Mouse (Mus musculus): Measurements from ENCODE around the gene Ccr2. TPM values are rescaled to one million over a fixed set of nuclear protein-coding genes. Genes with fewer than 3 reads are reported as not detected.
"Not testable (repeated sequence)": the region's sequence is repeated elsewhere in the genome, so short reads cannot be mapped to it uniquely, and the experiment has no call there.

Gene Ccr2
- polyA plus RNA-seq (2017; shearing (Covaris generic)) = 10 to 100 TPM; 48.7 to 51.9 TPM

DNA sequence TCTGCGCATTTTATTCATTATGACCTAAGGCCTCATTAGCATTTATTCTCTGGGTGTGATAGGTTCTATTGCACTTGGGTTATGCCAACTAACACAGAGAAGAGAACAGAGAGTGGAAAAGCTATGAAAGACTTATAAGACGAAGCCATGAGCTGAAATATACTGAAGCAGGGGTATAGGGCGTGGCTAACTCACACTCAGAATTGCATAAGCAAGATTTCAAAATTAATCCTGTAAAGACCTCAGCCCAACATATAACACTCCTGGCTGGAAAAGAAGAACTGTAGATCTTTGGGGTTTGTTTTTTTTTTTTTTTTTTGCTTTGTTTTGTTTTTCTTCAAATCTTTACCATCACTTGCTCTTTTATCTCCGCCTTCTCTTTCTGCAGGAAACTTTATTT, at the start of gene Ccr2:
TSS of gene Ccr2 (plus strand) at position 228 of the 400 bp plus-strand sequence.
- ATAC-seq = no peak

DNA sequence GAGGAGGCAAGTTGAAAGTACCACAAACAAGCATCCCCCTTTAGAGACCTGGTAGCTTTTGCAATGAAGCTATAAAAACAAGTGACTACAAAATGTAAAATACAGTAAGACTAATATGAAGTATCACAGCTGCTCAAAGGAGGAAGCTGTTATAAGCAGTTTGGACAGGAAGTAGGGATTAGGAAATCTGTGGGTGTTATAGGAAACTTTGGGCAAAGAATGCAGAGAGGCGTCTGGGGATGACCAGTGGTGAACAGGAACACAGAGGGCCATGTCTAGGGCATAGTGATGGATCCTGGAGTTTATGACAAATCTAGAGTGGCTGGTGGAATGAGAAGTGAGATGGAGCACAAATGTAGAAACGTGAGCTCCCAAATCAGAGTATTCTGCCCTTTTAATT, 48.2 kb upstream of the Ccr2 start:
- no peak for ATAC-seq

DNA sequence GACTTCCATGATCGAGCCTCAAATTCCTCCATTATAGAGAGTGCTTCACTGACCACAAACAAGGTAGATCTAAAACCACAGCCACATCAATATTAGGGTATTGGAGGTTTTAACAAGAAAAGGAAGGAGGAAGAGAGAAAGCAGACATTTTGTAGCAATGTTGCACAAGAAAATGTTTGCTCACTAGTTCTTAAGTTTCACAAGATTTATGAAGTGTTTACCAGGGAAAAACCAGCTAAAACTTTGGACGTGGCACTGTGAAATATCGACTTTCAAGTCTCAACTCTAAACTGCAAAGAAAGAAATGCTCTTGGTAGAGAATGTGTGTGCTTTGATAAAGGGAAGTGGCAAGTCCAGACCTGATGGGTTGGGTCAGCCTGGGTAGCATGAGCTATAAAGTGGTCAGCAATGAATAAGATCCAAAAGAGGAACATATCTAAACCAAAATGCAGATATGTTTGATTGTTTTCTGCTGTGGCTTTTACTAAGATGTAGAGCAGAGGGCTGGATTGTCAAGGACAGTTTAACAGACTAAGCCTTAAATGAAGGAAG, 45.5 kb upstream of the Ccr2 start:
- no peak for ATAC-seq

DNA sequence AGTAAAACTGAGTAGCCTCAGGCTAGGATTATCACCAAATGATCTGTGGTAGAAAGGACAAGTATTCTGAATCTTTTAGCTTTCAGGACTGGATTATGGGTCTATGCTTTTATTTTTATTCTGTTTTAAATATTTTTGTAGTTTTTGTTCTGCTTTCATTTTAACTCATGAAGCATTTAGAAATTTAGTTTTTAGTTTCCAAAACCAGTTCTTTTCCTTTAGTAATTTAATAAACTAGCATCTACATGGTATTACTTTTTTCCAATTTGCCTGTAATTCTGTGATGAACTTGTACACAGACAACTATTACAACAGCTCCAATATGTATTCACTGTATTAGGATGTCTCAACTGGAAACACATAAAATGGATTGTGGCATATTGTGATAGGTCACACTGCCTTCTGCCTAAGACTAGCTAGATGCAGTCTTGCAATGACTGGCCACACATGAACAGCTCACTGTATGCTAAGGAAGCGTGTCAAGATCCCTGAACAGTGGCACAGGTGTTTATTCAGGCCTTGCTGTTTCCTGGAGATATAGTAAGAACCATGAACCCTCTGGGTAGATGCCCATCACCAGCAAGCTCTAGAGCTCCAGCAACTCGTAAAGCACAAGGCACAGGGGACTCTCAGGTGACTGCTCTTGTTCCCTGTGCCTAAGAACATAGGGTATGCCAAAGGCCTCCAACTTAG, 41.9 kb upstream of the Ccr2 start:
- ATAC-seq = no peak

DNA sequence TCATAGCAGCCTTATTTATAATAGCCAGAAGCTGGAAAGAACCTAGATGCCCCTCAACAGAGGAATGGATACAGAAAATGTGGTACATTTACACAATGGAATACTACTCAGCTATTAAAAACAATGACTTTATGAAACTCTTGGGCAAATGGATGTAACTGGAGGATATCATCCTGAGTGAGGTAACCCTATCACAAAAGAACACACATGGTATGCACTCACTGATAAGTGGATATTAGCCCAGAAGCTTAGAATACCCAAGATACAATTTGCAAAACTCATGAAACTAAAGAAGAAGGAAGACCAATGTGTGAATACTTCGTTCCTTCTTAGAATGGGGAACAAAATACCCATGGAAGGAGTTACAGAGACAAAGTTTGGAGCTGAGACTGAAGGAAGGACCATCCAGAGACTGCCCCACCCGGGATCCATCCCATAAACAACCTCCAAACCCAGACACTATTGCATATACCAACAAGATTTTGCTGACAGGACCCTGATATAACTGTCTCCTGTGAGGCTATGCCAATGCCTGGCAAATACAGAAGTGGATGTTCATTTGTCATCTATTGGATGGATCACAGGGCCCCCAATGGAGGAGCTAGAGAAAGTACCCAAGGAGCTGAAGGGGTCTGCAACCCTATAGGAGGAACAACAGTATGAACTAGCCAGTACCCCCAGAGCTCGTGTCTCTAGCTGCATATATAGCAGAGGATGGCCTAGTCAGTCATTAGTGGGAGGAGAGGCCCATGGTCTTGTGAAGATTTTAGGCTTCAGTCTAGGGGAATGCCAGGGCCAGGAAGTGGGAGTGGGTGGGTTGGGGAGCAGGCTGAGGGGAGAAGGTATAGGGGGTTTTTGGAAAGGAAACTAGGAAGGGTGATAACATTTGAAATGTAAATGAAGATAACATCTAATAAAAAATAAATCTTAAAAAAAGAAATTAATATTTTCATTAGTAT, 40.0 kb upstream of the Ccr2 start:
- not testable (repeated sequence) for ATAC-seq

DNA sequence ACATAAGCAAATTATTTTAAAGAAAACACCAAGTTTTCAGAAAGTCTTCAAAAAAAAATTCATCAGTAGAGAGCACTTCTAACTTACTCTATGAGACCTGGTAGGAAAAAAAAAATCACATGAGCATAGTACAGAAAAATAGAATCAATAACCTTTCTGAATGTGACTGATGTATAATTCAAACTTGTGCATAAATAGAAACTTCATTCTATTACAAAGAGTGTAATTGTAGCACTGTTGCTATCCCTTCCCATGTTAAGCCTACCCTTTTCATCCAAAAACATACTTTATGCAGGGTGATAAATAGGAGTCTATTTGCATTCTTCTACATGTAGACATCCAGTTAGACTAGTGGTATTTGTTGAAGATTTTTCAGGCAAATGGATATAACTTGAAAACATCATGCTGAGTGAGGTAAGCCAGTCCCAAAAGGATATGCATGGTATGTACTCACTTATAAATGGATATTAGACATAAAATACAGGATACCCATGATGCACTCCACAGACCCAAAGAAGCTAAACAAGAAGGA, 35.1 kb upstream of the Ccr2 start:
- ATAC-seq = no peak

DNA sequence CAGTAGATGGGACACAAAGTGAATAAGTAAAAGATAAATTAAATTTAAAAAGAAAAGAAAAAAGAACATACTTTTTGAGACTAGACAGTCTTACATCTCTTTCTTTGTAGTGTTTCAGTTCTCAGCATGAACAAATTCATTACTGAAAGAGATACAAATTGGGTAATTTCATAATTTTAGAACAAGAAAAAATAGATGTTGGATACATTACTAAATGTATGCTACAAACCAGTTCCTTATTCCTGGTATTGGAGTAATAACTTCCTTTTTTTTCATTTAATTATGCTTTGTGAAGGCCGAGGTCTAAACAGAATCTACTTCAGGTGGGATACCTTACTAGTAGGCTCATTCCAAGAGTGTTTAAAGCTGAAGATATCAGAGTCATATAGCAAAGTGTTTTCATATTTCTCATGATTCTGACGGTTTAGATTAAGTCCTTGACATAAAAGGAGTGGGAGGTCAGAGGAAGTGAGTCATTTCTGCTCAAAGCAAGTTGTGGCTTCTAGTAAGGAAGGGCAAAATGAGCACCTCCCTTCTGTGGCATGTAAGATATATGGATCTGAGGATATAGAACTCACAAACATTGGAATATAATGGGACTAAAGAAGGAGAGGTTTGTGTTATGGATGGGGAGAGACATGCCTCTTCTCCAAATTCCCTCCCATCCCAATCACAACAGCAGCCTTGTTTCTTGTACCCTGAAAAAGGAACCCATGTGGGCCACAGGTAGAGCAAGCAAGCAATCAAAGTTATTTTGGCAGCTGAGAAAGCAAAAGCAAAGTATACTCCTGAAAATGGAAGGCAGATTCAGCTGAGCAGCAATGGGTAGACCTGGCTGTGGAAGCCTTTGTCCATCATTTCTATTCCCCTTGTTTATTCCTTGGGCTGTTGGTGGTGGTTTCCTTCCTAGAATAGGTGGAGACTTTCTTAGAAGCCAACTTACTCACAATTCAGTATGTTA, 33.4 kb upstream of the Ccr2 start:
- ATAC-seq = peak; percentile 96

DNA sequence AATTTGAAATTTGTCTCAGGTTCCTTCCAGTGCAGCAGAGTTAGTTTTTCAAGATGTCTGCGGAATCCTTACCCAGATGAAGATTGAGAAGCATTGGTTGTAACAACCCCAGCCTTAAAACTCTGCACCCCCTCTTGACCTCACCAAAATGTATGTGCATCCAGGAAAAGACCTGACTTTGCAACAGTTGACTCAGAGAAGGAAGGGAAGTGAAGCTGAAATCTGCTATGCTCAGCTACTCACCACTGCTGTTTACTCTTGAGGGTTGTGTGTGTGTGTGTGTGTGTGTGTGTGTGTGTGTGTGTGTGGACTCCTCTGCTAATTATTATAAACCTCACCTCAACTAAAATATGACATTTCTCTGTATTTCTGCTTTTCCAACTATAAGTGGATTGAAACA, 30.2 kb upstream of the Ccr2 start:
- no peak for ATAC-seq

DNA sequence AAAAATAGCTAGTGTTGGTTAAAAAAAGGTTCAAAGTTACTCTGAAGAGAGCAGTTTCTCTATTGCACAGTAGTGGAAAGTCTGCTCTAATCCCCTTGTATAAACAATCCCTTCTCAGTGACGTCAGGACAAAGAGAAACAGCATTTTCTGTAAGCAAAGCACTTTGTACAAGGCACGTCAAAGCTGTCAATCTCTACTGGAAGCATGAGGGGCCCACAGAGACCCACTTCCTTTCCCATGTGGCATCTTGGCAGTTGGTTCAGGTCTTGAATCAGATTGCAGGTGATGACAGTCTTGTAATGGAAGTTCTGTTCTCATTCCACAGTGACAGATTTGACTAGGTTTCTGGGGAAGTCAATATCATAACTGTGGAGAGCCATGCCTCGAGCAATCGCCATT, 21.9 kb upstream of the Ccr2 start:
- ATAC-seq = peak; percentile 91

DNA sequence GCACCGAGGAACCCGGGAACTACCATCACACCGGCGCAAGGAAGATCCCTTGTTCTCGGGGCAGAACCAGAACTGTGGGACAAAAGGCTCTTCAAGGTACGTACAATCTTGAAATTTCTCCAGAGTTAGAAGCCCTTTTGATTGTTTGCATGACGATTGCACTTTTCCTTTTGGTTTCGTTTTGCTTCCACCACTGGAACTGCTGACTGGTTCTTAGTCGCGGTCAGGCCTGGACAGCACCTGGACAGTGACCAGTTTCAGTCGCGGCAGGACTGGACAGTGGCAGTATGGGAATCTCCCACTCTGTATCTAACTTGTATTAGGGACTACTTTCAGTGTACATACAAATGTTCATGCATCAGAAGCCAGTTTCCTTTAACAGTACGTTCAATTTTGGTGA, 21.3 kb upstream of the Ccr2 start:
- not testable (repeated sequence) for ATAC-seq

DNA sequence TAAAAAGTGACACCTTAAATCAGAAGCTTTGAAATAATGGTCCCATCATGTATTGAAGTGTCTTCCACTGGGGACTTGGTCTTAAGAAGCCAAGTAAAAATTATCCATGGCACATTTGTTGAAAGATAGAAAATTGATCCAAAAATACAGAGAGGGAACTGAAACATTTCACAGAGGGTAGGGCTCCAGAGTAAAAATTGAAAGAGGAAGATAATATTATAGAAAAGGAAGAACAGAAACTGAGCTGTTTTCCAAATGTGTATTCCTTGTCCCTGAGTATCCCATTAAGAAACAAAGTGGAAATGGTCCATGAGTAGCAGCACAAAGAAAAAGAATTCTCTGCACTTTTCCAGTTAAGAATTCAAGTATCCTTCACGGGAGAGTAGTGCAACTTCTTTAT, 11.3 kb upstream of the Ccr2 start:
- no peak for ATAC-seq

DNA sequence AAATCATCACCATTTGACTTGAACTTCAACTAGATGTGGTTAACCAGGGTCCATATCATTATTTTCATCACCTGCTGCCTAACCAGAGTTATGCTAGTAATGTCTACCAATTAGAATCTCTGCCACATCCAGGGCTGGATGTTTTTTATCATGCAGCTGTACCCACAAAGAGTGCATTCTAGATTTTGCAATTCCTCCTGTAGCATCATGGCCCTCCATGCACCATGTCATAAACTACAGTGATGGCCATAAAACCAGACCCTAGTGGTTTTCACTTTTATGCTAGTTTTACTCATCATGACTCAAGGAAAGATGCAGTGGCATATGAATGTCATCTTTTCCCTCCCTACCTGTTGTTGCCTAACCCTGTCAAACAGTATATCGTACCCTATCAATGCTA, 2.6 kb upstream of the Ccr2 start:
- no peak for ATAC-seq

DNA sequence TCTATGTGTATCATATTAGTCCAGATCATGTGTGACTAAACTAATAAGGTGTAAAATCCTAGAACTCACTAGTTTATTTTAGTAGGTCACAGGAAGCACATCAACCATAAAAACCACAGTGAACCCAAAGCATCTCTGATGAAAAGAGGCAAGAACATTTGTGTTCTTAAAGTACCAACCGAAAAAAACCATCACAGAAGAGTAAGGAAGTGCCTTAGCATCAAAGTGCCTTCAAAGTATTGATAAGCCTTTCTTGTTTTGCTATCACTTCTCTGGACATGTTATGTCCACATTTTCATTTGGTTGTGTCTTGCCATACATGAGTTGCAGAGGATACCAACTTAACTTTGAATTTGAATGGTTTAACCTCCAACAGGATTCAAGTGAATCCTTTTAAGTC, 1.4 kb upstream of the Ccr2 start:
- peak; percentile 62 for ATAC-seq

DNA sequence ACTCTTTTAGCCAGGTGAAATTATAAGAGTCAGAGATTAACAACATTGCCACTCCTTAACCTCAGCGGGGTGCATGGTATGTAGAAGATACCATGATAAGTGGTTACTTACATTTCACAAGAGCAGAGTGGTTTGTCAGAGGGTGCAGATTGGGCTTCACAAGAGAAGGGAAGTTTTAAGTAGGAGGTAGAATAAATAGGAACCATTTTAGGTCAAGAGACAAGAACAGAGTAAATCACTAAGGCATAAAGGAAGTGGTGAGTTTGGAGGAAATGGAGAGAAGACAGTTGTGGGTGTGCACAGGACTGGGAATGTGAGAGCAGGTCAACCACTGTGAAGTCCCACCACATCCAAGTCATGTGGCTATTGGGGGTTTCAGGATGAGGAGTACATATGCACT, 1.4 kb downstream of the Ccr2 start:
- no peak for ATAC-seq

DNA sequence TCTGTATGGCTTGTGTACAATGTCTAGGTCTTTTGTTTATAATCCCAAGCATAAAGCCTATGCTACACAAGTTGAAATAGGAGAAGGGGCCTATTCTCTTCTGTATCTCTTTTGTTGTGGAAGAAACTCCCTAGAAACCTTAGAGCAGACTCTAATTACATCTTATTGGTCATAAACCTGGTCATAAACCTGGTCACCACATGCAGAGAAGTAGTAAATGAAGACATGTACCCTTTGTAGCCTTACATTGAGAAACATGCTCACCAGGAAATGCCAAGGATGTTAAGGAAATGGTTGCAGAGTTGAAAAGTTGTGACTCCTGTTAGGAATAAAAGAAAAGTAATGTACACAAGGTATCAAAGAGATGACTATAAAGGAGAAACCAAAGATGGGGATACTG, 3.4 kb downstream of the Ccr2 start:
- no peak for ATAC-seq

DNA sequence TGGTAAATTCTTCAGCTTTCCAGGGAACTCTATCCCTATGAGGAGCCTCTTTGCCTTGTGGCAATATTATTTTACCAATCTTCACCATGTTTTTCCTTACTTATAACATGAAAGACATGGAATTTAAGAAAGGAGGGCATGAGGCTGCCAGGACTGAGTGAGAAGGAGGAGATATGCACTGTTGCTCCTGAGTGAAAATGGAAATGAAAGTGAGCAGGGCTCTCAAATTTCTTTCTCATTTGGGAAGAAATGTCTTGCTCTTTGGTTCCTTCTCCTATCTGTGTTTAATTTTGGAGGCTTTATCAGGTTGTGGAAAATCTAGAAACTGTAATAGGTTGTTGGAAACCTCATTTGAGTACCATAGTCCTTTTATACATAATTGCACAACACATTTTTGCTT, 5.5 kb downstream of the Ccr2 start:
- ATAC-seq = no peak

DNA sequence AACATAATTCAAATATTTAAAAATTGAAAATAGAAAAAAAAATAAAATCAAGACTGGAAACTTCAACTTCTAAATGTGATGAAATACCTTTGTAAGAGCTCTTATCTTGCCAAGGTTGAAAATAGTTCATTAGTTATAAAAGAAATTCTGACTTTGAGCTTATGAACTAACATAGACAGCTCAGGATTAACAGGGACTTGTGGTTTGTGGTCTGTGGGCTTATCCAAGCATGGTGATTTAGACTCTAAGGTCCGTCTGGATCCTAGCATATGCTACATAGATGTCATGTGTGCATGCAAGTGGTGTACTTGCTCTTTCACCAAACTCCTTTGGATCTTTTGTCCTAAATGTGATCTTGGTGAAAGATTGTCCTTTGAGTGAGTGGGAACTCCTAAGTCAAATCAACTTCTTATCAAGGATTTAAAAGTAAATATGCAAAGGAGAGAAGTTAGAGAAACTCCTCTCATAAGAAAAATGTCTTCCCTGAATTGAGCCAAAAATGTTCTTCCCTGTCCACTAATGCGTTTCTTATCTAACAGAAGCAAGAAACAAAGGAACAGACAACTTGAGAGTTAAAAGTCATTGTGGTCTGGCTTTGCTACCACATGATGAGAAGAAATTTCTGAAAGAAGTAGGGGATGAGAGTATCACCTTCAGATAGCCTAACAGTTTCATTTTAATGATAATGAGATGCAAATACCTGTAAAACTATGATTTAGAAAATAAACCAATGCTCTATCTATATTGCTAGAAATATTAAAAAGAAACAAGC, 6.8 kb downstream of the Ccr2 start:
- ATAC-seq = no peak

DNA sequence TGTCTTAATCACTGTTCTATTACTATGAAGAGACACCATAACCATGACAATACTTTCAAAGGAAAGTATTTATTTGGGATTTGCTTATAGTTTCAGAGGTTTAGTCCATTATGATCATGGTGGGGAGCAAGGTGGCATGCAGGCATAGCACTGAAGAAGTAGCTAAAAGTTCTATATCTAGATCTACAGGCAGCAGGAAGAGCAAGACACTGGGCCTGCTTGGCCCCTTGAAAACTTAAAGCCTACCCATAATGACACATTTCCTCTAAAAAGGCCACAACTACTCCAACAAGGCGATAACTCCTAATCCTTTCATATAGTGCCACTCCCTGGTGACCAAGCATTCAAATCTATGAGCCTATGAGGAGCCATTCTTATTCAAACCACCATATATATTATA, 10.2 kb downstream of the Ccr2 start:
- no peak for ATAC-seq

DNA sequence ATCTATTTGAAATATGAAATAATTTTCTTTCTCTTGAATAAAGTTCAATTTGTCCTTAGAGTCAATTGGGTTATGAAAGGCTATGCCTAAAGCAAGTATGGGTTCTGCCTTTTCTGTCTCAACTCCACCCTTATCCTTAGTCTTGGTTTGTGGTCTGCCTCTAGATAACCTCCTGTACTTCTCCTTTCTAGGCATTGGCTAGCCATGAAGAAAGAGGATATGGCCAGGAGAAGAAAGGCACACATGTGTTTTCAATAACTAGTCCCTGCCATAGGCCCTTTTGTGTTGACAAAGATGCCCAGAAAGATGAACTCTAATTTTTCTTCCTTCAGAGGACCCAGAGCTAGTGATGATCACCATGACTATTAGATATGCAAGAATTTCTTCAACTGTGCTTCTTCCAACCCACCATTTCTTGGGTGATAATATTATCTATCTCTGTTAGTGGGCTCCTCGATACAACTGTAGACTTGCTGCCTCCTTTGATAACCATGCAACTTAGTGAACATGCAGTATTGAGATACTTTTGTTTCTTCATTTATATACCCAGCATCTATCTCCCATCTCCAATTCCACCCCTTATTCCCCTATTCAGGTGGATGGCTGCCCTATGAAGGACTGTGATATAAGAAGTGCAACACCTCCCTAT, 11.0 kb downstream of the Ccr2 start:
- ATAC-seq = no peak

DNA sequence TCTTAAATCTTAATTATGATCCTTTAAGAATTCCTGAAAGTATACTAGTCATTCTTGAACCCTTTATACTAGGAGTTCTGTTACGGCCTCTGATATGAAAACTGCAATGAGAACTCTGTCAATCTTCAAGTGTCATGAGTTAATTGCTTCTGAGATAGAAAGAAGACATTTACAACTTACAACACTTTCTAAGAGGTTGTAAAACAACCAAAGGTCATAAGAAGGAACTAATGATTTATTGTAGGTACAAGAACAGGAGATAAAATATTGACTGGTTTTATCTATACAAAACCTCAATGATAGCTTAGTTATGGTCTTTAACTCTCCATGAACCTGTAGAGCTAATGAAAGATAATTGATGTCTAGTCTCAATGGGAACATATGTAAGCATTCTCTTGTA, 12.0 kb downstream of the Ccr2 start:
- no peak for ATAC-seq

DNA sequence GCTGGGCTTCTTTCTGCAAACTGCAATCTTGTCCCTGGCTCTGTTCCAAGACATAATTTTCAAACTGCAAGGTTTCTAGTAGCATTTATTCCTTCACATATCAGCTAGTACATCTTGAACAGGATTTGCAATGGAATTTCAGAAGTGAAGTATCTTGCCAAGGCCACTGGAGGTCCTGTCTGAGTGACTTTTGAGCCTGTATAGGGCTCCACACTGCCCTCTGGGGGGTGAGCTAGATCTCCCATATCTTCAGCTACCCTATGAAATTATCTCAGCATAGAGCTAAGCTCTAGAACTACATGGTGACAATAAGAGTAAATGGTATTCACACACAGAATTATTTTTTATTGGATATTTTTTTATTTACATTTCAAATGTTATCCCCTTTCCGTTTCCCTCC, 16.7 kb downstream of the Ccr2 start:
- peak; percentile 47 for ATAC-seq
